Mouse (Mus musculus) embryonic stem cell, embryonic (primary cell): ENCODE results near the gene Slc13a1.
"Not testable (repeated sequence)": the region's sequence is repeated elsewhere in the genome, so short reads cannot be mapped to it uniquely, and the experiment has no call there.

Experiments used
- CTCF ChIA-PET, 4 experiments: fragments of 300-600 bp in 2 of 4; fragments of 350-600 bp in 2 of 4; sonication (Branson Sonifier 250); formaldehyde crosslinking; loops; one replicate each; lab custom pipeline; 2022; ENCODE audit warnings: inconsistent platforms in 2 of 4; lab: Charles Lee
- POLR2A ChIA-PET, 4 experiments: fragments of 300-600 bp in 2 of 4; fragments of 350-600 bp in 2 of 4; sonication (Branson Sonifier 250); formaldehyde crosslinking; loops; one replicate each; lab custom pipeline; 2022; ENCODE audit warnings: antibody characterized with exemption in 4 of 4, inconsistent platforms in 1 of 4; lab: Charles Lee

The Slc13a1 gene

DNA sequence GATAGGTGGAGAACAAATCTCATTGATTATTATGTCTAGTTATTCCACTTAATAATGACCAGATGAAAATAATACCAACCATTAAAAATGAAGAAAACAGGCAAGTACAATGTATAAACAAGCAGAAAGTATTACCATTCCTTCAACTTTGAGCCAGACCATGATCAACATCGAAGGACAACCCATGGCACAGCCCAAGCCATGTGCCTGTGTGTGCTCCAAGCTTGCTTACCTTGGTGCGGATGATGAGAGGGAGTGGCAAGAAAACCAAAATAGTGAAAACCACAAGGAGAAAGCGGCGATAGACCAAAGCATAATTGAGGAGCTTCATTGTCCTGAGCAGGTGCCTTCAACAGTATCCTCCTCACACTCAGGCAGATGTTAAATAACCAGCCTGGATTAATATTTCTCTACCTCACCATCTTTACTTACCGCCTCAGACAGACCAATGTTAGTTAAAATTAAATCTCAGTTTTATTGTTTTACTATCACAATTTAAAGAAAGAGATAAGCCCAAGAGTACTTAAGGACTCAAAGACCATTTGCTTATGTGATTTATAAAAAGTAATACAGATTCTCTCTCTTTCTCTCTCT is at the start of gene Slc13a1:
Slc13a1 (minus strand) TSS at position 359 of the 594 bp plus-strand sequence.
- ChIA-PET POLR2A (no interaction called here), CTCF (no interaction called here)

- CTCF ChIA-PET = no interaction called here
These were observed 40.0 kb upstream of the Slc13a1 start for GRCm38 (mm10) chr6:24207866-24208265.

GRCm38 (mm10) chr6:24202226-24202625 is 34.3 kb upstream of the Slc13a1 start:
- ChIA-PET CTCF (no interaction called here), POLR2A (no interaction called here)

More at GRCm38 (mm10) chr6:24207866-24208265, 40.0 kb upstream of the Slc13a1 start:
- POLR2A ChIA-PET = no interaction called here

GRCm38 (mm10) chr6:24200644-24201484 is 33.0 kb upstream of the Slc13a1 start:
- CTCF ChIA-PET = interaction anchor here in 1 of 4 experiments (0.6 kb wide), 1 partner anchor 34 kb away, joined by 3 read pairs; no protein-coding TSS in a partner anchor
- POLR2A ChIA-PET = no interaction called here

DNA sequence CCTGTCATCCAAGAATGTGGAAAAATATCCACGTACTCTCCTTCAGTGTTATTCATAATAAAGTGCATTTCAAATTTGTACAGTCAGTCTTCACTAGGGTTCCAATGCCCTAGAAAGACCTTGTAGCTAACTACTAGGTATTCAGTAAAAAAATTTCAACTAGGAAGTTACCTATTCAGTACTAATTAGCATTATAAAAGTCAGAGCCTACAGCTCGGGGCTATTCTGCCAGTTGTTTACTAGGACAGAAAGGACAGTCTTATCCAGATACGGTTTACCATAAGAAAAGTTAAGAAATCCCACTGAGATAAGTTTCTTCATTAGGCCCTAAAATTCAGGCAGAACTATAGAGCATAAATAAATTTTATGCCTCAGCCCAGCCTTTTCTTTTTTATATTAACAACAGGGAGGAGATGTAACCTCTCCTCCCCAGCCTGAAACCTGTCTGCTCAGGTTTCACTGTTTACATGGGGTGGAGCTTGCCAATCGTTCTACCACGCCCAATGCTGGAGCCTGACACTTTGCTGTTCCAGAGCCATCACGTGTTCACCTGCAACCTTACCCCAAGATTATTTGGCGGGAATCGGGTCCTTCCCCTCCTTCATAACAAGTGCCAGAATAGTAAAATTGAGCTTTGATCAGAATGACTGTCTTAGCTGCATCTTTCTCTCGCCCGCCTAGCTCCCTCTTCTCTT is 29.8 kb upstream of the Slc13a1 start:
- CTCF ChIA-PET = not testable (repeated sequence)

GRCm38 (mm10) chr6:24196406-24196805 is 28.5 kb upstream of the Slc13a1 start:
- ChIA-PET POLR2A (interaction anchor here in 2 of 4 experiments (0.6 to 0.7 kb wide), 3 partner anchors 153 to 185 kb away, joined by 4 to 7 read pairs (median 4); no protein-coding TSS in a partner anchor), CTCF (interaction anchor here in 1 of 4 experiments (0.6 kb wide), 1 partner anchor 602 kb away, joined by 3 read pairs; no protein-coding TSS in a partner anchor)

More for the DNA sequence above, 29.8 kb upstream of the Slc13a1 start:
- POLR2A ChIA-PET = interaction anchor here in 1 of 4 experiments (0.6 kb wide), 1 partner anchor 336 kb away, joined by 3 read pairs; no protein-coding TSS in a partner anchor

- POLR2A ChIA-PET = no interaction called here
- CTCF ChIA-PET = no interaction called here
These were observed 15.5 kb upstream of the Slc13a1 start for GRCm38 (mm10) chr6:24183439-24183838.

DNA sequence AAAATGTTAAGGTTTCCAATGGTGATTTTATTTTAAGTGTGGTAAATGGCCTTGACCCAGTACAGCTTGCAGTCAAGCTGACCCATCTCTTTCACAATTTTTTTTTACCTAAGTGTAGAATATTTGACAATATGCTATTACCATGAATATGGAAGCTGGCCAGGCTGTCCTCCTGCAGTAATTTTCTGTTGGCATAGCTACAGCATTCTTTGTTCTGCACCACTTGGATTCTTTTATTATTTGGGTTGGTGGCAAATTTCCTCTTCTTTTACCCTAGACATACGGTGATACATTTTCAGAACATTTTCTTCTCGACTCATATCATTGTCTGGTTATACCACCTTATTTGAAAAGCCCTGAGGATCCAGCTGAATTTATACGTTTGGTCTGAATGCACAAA is 7.5 kb upstream of the Slc13a1 start:
- CTCF ChIA-PET = no interaction called here
- POLR2A ChIA-PET = no interaction called here

- ChIA-PET POLR2A (no interaction called here), CTCF (no interaction called here)
These were observed 6.1 kb upstream of the Slc13a1 start for GRCm38 (mm10) chr6:24173951-24174350.

DNA sequence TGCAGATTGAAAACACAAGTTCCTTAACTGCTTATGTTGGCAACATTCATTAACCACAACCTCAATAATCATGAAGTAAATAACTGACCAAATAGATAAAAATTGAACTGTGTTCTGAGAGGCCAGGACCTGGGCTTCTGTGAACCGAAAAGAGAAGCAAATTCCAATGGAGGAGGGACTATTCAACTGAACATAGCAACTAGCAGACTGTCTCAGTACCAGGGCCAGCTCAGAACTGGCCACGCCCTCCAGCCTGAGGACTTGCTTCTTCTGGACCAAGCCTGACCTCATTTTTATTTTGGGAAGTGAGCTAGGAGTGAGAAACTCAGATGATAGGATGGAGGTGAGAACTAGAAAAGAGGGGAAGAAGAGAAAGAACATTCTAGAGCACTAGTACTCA is 4.8 kb upstream of the Slc13a1 start:
- CTCF ChIA-PET = no interaction called here
- POLR2A ChIA-PET = no interaction called here

- CTCF ChIA-PET = interaction anchor here in 1 of 4 experiments (0.6 kb wide), 1 partner anchor 35 kb away, joined by 3 read pairs; no protein-coding TSS in a partner anchor
- POLR2A ChIA-PET = no interaction called here
These were observed 1.1 kb downstream of the Slc13a1 start for GRCm38 (mm10) chr6:24166772-24167171.

DNA sequence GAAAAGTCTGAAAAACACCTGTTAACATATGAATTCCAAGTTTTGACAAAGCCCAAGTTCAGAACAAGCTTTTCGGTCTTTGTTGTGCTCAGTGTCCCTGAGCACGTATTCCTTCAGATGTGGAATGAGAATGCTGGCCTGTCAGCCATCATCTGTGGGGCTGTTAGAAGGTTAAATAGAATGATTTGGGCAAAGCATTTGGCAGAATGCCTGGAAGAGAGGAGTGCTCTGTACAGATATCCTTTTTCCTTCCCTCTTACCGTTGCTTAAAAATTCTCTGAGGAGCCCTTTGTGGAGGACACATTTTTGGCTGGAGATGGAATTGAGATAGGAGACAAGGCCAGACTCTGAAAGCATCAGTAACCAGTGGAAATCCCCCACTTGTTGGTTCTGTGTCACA is 2.6 kb downstream of the Slc13a1 start:
- POLR2A ChIA-PET = no interaction called here
- CTCF ChIA-PET = no interaction called here

- ChIA-PET POLR2A (no interaction called here), CTCF (no interaction called here)
These were observed 8.1 kb downstream of the Slc13a1 start for GRCm38 (mm10) chr6:24159795-24160194.

- ChIA-PET POLR2A (no interaction called here), CTCF (no interaction called here)
These were observed 13.0 kb downstream of the Slc13a1 start for GRCm38 (mm10) chr6:24154901-24155300.

DNA sequence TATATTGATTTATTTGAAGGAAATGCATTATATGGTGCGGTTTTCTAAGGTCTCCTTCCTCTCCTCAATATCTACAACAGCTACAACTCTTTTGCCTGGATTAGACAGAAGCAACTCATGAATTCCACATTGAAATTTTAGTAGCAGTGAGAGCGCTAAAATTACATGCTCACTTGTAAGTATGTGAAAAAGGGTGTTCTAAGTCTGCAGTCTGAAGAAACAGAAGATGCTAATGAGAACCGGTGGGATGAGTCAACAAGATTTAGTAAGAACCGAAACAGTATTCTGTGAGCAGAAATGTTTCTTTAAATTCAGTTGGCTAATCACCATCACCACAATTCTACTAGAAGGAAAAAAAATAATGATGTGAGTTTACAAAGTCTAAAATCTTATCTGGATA is 34.9 kb downstream of the Slc13a1 start:
- CTCF ChIA-PET = no interaction called here
- POLR2A ChIA-PET = no interaction called here

- ChIA-PET POLR2A (no interaction called here), CTCF (no interaction called here)
These were observed 45.3 kb downstream of the Slc13a1 start for GRCm38 (mm10) chr6:24122632-24123031.

- POLR2A ChIA-PET = no interaction called here
These were observed 56.3 kb downstream of the Slc13a1 start for GRCm38 (mm10) chr6:24111614-24112013.

GRCm38 (mm10) chr6:24108471-24108870 is 59.4 kb downstream of the Slc13a1 start:
- ChIA-PET POLR2A (no interaction called here), CTCF (no interaction called here)

More at GRCm38 (mm10) chr6:24111614-24112013, 56.3 kb downstream of the Slc13a1 start:
- CTCF ChIA-PET = no interaction called here

- ChIA-PET CTCF (interaction anchor here in 1 of 4 experiments (0.5 kb wide), 1 partner anchor 25 kb away, joined by 3 read pairs; no protein-coding TSS in a partner anchor), POLR2A (no interaction called here)
These were observed 61.7 kb downstream of the Slc13a1 start for GRCm38 (mm10) chr6:24106157-24106556.
